Mouse (Mus musculus) intestine, embryonic 14.5 days (tissue): ENCODE data around the gene Alk. TPM values are rescaled to one million over a fixed set of nuclear protein-coding genes. Genes with fewer than 3 reads are reported as not detected.

Source experiments
- ATAC-seq: fragments of 200-750 bp; cut with Nextera tagmentation; replicated peaks from 2 replicates; pipeline ENCODE4 v1.8.0; 2017; ENCODE audit warnings: low read depth, moderate number of reproducible peaks, moderate TSS enrichment, moderate library complexity; ENCODE audit not compliant: low FRiP score, low TSS enrichment
- DNase-seq: peaks from one replicate; pipeline ENCODE4 v3.0.0-alpha.2; 2018; ENCODE audit warnings: low spot score
- H3K27ac ChIP-seq: fragments of 300-500 bp; sonication (generic); 2 replicates; pipeline ENCODE4 v1.5.1; 2014; ENCODE audit warnings: low read depth, mild to moderate bottlenecking, control low read depth
- H3K27me3 ChIP-seq: fragments of 300-500 bp; sonication (generic); replicated peaks from 2 replicates; pipeline ENCODE4 v1.6.1; 2014; ENCODE audit warnings: low read length, control low read depth; ENCODE audit not compliant: control insufficient read depth, insufficient read depth
- H3K36me3 ChIP-seq: fragments of 300-500 bp; sonication (generic); 2 replicates; pipeline ENCODE4 v1.6.1; 2014; ENCODE audit warnings: low read length, control low read depth; ENCODE audit not compliant: control insufficient read depth, insufficient read depth
- H3K4me1 ChIP-seq: fragments of 300-500 bp; sonication (generic); replicated peaks from 2 replicates; pipeline ENCODE4 v1.6.1; 2014; ENCODE audit warnings: low read length, control low read depth, mixed read lengths; ENCODE audit not compliant: control insufficient read depth, insufficient read depth
- H3K4me2 ChIP-seq: fragments of 300-500 bp; sonication (generic); 2 replicates; pipeline ENCODE4 v1.6.1; 2014; ENCODE audit warnings: low read length
- H3K4me3 ChIP-seq: fragments of 300-500 bp; sonication (generic); 2 replicates; pipeline ENCODE4 v1.5.1; 2014; ENCODE audit warnings: low read depth, low read length, control low read depth, mixed read lengths
- H3K9ac ChIP-seq: fragments of 300-500 bp; sonication (generic); 2 replicates; pipeline ENCODE4 v1.6.1; 2014; ENCODE audit warnings: mild to moderate bottlenecking, low read length
- H3K9me3 ChIP-seq: fragments of 300-500 bp; sonication (generic); 2 replicates; pipeline ENCODE4 v1.6.1; 2016; ENCODE audit warnings: low read length, control low read depth; ENCODE audit not compliant: control insufficient read depth
- WGBS: fragments of 180-500 bp; shearing (Covaris S2); extraction: QIAGEN DNeasy Blood & Tissue Kit; methylation state at CpG from one replicate; pipeline ENCODE4 v1.1.7; 2014; 5-methylcytosine and 5-hydroxymethylcytosine counted together
- polyA plus RNA-seq: library from polyadenylated mRNA; unstranded; fragments of >200 nt; fragmentation: Nextera tagmentation; extraction: Ambion mirVana; gene quantifications from 2 replicates; pipeline ENCODE4 v1.2.1, GENCODE M21; 2014

Gene Alk
- polyA plus RNA-seq, 1 experiment from 2014 or later, result 0.61 TPM

DNA sequence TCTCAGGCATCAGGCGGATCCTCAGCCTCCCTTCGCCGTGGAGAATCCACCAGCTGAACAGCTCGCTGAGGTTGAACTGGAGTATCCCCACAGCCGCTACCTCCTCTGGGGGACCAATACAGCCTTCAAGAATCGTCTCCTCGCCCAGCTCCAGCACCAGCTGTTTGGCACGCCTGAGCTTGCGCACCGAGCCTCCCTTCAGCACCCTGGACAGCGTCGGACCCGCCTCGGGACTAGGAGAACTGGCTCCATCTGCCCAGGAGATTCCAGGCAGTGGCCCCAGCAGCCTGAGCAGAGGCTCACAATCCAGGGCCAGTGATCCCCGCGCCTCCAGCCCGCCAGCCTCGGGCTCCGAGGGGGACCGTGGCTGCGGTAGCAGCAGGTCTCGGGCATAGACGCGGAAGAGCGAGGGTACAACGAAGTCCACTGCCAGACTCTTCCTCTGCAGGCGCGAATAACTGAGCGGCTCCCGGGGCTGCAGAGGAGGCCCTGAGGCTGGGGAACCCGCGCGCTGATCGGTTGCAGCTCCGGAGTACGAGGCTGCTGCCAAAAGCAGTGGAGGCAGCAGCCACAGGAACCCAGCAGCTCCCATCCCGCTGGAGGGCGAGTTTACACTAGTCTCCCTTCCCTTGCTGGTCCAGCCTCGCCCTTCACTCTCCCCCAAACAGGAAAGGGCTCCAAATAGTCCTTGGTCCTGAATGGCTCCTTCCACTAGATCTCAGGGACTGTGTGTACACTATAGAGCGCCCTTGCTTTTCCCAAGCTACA lies 1.1 kb downstream of the Alk start:
- WGBS, result under 1% methylated on average over 40 of the region's 40 CpGs
- peak; percentile 97 for DNase-seq
- Histone ChIP-seq H3K36me3 (no peaks in the 10 kb centered on the region), H3K27me3 (peaks cover 32% of the 10 kb centered on the region), H3K27ac (no peak overlapping the region), H3K9me3 (no peaks in the 10 kb centered on the region), H3K4me2 (peak overlapping the region; percentile 78), H3K9ac (no peak overlapping the region), H3K4me3 (peak overlapping the region; percentile 39), H3K4me1 (peaks cover 14% of the 10 kb centered on the region)
- ATAC-seq, result peak; percentile 82

DNA sequence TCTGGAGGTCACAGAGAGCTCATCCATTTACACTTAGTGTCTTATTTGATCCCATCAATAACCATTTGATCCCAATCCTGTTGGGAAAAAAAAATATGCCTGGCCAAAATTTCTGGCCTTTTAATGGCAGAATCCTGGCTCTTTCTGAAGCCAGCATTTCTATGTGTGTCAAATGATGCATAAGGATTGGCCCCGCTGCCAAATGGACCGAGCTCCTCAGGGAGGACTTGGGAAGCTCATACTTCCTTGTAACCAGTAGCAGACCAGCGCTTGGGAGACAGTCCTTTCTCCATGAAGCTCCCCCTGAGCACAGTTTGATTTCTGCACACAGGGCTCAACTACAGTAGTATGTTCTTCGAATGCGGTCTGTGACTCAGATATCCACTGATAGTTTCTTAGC lies 3.6 kb downstream of the Alk start:
- ATAC-seq, result no peak
- H3K4me3 ChIP-seq, result no peak overlapping the region
- WGBS, result 89% methylated on average over 5 of the region's 5 CpGs
- H3K27ac ChIP-seq, result no peak overlapping the region
- no peaks in the 10 kb centered on the region for H3K36me3 ChIP-seq
- H3K27me3 ChIP-seq, result peaks cover 32% of the 10 kb centered on the region
- H3K9ac ChIP-seq, result no peak overlapping the region
- H3K9me3 ChIP-seq, result no peaks in the 10 kb centered on the region
- no peak overlapping the region for H3K4me2 ChIP-seq
- H3K4me1 ChIP-seq, result peaks cover 14% of the 10 kb centered on the region
- no peak for DNase-seq

DNA sequence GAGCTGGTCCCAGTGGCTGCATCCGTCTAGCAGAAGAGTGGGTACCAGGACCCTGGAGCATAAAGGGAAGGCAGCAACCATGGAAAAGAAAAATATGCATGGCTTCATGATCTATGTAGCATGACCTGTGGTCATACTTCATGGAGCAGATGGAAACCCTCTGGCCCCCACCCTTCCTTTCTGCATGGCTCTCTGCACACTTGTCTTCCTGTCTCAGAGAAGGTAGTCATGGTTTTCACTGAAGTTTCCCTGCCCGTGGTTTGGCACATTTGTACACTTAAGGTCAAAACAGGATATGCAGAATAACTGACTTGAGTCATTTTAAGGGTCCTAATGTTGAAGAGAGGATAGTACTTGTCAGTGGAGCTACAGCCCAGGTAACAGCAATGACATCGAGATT lies 16.8 kb downstream of the Alk start:
- WGBS, result 88% methylated on average over 3 of the region's 3 CpGs
- H3K4me1 ChIP-seq, result no peaks in the 10 kb centered on the region
- no peaks in the 10 kb centered on the region for H3K36me3 ChIP-seq
- no peak overlapping the region for H3K27ac ChIP-seq
- H3K4me2 ChIP-seq, result no peak overlapping the region
- H3K27me3 ChIP-seq, result no peaks in the 10 kb centered on the region
- H3K9me3 ChIP-seq, result no peaks in the 10 kb centered on the region
- no peak overlapping the region for H3K9ac ChIP-seq
- no peak overlapping the region for H3K4me3 ChIP-seq
- DNase-seq (no peak), ATAC-seq (no peak)

DNA sequence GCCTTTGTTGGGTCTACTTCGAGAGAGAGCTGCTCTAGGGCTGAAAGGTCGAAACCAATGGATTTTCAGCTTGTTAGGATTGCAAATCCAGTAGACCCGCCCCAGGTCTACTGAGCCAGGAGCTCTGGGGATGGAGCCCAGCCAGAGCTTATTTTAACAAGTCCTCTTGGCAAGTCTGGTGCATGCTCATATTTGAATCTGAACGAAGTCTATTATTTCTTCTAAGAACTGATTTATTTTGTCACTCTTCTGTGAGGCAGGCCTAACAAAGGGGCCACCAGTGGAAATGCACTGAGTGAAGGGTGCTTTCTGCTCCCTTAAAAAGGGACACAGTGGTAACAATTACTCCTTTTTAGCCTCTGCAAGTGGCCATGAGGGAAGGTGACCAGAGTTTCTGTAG lies 24.3 kb downstream of the Alk start:
- ATAC-seq (no peak), DNase-seq (no peak)
- Histone ChIP-seq H3K36me3 (no peaks in the 10 kb centered on the region), H3K4me3 (no peak overlapping the region), H3K4me1 (no peaks in the 10 kb centered on the region), H3K9me3 (no peaks in the 10 kb centered on the region), H3K27ac (no peak overlapping the region), H3K9ac (no peak overlapping the region), H3K4me2 (no peak overlapping the region), H3K27me3 (no peaks in the 10 kb centered on the region)
- WGBS, result 79% methylated on average over 4 of the region's 4 CpGs

DNA sequence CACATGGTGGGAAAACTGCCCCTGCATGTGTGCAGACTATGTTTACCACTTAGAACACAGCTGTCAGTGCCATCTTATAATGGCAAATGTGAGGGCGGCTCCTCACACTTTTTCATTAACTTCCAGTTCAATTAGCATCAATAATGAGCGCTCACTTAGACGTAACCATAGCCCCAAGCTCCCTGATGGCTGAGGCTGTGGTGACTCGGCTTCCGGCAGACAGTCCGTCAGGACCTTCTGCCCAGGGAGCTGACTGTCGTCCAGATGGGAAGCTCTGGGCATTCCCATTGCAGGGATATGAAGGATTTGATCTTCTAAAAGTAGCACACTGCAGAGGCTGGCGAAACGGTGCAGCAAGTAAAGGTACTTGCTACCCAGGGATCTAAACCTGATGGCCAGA lies 25.1 kb downstream of the Alk start:
- H3K36me3 ChIP-seq, result no peaks in the 10 kb centered on the region
- 92% methylated on average over 9 of the region's 9 CpGs for WGBS
- no peak overlapping the region for H3K4me3 ChIP-seq
- no peaks in the 10 kb centered on the region for H3K27me3 ChIP-seq
- H3K4me1 ChIP-seq, result no peaks in the 10 kb centered on the region
- no peak overlapping the region for H3K27ac ChIP-seq
- DNase-seq (no peak), ATAC-seq (no peak)
- H3K9ac ChIP-seq, result no peak overlapping the region
- no peaks in the 10 kb centered on the region for H3K9me3 ChIP-seq
- no peak overlapping the region for H3K4me2 ChIP-seq

DNA sequence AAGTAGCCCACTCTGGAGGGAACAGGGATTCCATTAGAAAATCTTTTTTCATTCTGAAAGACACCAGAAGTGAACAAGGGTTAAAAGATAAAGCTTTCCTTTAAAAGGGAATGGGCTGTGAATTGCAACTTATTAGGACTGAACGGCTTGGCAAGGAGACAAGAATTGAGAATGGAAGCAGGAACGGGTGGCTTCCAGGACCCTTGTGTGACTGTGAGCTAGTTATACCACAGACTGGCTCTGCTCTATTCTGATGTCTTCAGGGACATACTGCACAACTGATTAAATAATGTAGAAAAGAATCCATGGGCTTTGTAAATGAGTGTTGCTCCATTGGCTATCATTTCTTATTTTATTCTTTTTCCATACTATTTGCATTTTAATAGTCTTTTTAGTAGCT lies 33.0 kb downstream of the Alk start:
- WGBS, result 84% methylated on average over 2 of the region's 2 CpGs
- Histone ChIP-seq H3K4me2 (no peak overlapping the region), H3K9ac (no peak overlapping the region), H3K36me3 (no peaks in the 10 kb centered on the region), H3K4me1 (no peaks in the 10 kb centered on the region), H3K4me3 (no peak overlapping the region), H3K27me3 (no peaks in the 10 kb centered on the region), H3K27ac (no peak overlapping the region), H3K9me3 (no peaks in the 10 kb centered on the region)
- DNase-seq (no peak), ATAC-seq (no peak)

DNA sequence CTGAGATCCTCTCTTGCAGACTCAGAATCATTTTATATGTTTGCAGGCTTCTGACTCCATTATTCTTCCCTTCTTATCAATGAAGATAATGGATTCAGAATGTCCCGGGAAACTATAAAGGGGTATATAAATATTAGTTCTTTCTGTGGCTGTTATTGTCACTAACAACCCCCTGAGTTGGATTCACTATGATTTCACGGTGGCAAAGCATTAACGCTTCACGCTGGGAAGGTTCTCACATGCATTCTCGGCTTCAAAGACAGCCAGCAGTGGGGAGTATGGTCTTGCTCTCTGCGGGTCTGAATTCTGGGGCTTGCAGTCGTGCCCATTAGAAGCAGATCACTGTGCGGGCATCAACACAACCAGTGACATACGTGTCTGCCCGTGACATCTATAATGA lies 34.9 kb downstream of the Alk start:
- Histone ChIP-seq H3K9ac (no peak overlapping the region), H3K27ac (no peak overlapping the region), H3K36me3 (no peaks in the 10 kb centered on the region), H3K4me1 (no peaks in the 10 kb centered on the region), H3K4me3 (no peak overlapping the region), H3K9me3 (no peaks in the 10 kb centered on the region), H3K27me3 (no peaks in the 10 kb centered on the region), H3K4me2 (no peak overlapping the region)
- WGBS, result 72% methylated on average over 10 of the region's 10 CpGs
- ATAC-seq (no peak), DNase-seq (no peak)

DNA sequence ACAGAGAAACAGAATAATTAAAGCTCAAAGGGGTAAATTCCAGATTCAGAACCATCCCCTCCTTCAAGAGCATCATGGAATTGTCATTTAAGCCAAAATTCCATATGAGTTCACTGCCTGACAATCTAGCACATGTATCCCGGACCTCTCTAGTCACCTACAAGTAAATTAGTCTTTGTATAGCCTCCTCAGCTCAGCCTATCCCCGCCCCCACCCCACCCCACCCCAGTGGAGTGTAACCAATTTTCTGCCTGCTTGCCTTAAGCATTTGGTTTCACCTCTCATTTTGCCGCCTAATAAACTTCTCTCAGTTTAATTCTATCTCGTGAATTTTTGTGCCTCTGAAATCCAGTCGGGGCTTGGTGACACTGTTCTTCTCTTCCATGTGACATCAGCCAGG lies 41.0 kb downstream of the Alk start:
- Histone ChIP-seq H3K4me2 (no peak overlapping the region), H3K4me1 (no peaks in the 10 kb centered on the region), H3K4me3 (no peak overlapping the region), H3K36me3 (no peaks in the 10 kb centered on the region), H3K27ac (no peak overlapping the region), H3K27me3 (no peaks in the 10 kb centered on the region), H3K9ac (no peak overlapping the region), H3K9me3 (no peaks in the 10 kb centered on the region)
- 72% methylated on average over 5 of the region's 5 CpGs for WGBS
- DNase-seq, result no peak
- no peak for ATAC-seq

DNA sequence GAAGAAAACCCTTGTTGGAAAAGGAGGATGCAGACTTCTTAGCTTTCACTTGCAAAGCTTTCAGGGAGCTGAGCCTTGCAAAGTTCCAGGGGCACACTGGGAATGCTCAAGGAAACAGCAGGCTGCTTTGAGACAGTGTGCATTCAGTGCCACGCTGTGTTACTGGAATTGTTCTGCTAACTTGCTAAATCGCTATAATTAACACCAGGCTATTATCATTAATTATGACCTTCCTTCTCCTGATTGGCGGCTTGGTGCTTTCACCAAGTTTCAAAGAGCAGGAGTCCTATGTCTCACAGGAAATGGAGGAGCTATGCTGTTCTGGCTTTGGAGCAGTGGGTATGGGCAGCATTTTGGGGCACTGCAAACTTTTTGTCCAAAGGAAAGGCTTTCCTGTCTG lies 43.0 kb downstream of the Alk start:
- ATAC-seq (no peak), DNase-seq (no peak)
- H3K9ac ChIP-seq, result no peak overlapping the region
- H3K36me3 ChIP-seq, result no peaks in the 10 kb centered on the region
- no peaks in the 10 kb centered on the region for H3K4me1 ChIP-seq
- no peak overlapping the region for H3K4me2 ChIP-seq
- no peak overlapping the region for H3K4me3 ChIP-seq
- no peaks in the 10 kb centered on the region for H3K27me3 ChIP-seq
- 76% methylated on average over 3 of the region's 3 CpGs for WGBS
- no peak overlapping the region for H3K27ac ChIP-seq
- no peaks in the 10 kb centered on the region for H3K9me3 ChIP-seq
